Mouse (Mus musculus) forebrain, embryonic 14.5 days (tissue): ENCODE measurements around the gene Ifi27. TPM values are rescaled to one million over a fixed set of nuclear protein-coding genes. Genes with fewer than 3 reads are reported as not detected.
"Not testable (repeated sequence)": the region's sequence is repeated elsewhere in the genome, so short reads cannot be mapped to it uniquely, and the experiment has no call there.

Source experiments
- ATAC-seq: fragments of 200-750 bp; cut with Nextera tagmentation; 2 replicates; pipeline ENCODE4 v1.8.0; 2017; ENCODE audit warnings: mild to moderate bottlenecking, moderate library complexity
- DNase-seq: peaks from one replicate; pipeline ENCODE4 v3.0.0-alpha.2; 2015; ENCODE audit warnings: low spot score
- H3K27ac ChIP-seq: fragments of 300-500 bp; sonication (generic); 2 replicates; pipeline ENCODE4 v1.5.1; 2014; ENCODE audit warnings: low read depth, mild to moderate bottlenecking, control low read depth, low read length, moderate library complexity
- H3K27me3 ChIP-seq: fragments of 300-500 bp; sonication (generic); replicated peaks from 2 replicates; pipeline ENCODE4 v1.6.1; 2014; ENCODE audit warnings: low read length, control low read depth, mixed read lengths; ENCODE audit not compliant: control insufficient read depth, insufficient read depth
- H3K36me3 ChIP-seq: fragments of 300-500 bp; sonication (generic); 2 replicates; pipeline ENCODE4 v1.6.1; 2014; ENCODE audit warnings: low read length, control low read depth; ENCODE audit not compliant: control insufficient read depth, insufficient read depth
- H3K4me1 ChIP-seq: fragments of 300-500 bp; sonication (generic); 2 replicates; pipeline ENCODE4 v1.6.1; 2014; ENCODE audit warnings: antibody characterized with exemption, low read length, control low read depth; ENCODE audit not compliant: control insufficient read depth, insufficient read depth
- H3K4me2 ChIP-seq: fragments of 300-500 bp; sonication (generic); 2 replicates; pipeline ENCODE4 v1.6.1; 2014; ENCODE audit warnings: mild to moderate bottlenecking, control low read depth, low read length
- H3K4me3 ChIP-seq: fragments of 300-500 bp; sonication (generic); 2 replicates; pipeline ENCODE4 v1.5.1; 2014; ENCODE audit warnings: low read depth, low read length, control low read depth
- H3K9ac ChIP-seq: fragments of 300-500 bp; sonication (generic); 2 replicates; pipeline ENCODE4 v1.6.1; 2014; ENCODE audit warnings: mild to moderate bottlenecking, low read length, control low read depth, moderate library complexity
- H3K9me3 ChIP-seq: fragments of 300-500 bp; sonication (generic); replicated peaks from 2 replicates; pipeline ENCODE4 v1.6.1; 2016; ENCODE audit warnings: low read length, control low read depth, mixed read lengths; ENCODE audit not compliant: control insufficient read depth
- WGBS: fragments of 180-500 bp; shearing (Covaris S2); extraction: QIAGEN DNeasy Blood & Tissue Kit; methylation state at CpG from one replicate; pipeline ENCODE4 v1.1.7; 2014; 5-methylcytosine and 5-hydroxymethylcytosine counted together
- polyA plus RNA-seq: library from polyadenylated mRNA; unstranded; fragments of >200 nt; fragmentation: Nextera tagmentation; extraction: Ambion mirVana; gene quantifications from 2 replicates; pipeline ENCODE4 v1.2.1, GENCODE M21; 2014

Ifi27 gene
- polyA plus RNA-seq, 1 experiment from 2014 or later: 7.1 TPM

GRCm38 (mm10) chr12:103443524-103443923, 9.5 kb downstream of the Ifi27 start, which contains the start of gene Ifi27l2a:
Gene Ifi27l2a (minus strand): TSS chr12:103443680.
- no peak within 1 kb of the TSS for H3K4me2 ChIP-seq
- no peak within 1 kb of the TSS for H3K4me3 ChIP-seq
- WGBS: 58% methylated on average over 3 of the region's 3 CpGs
- H3K9ac ChIP-seq: no peak within 1 kb of the TSS
- DNase-seq (no peak), ATAC-seq (no peak)
- H3K36me3 ChIP-seq: no peaks in the 10 kb centered on the region
- no peak within 1 kb of the TSS for H3K27ac ChIP-seq
- H3K9me3 ChIP-seq: no peaks in the 10 kb centered on the region
- no peaks in the 10 kb centered on the region for H3K4me1 ChIP-seq
- H3K27me3 ChIP-seq: no peaks in the 10 kb centered on the region

GRCm38 (mm10) chr12:103444261-103444660, 10.2 kb downstream of the Ifi27 start:
- not testable (repeated sequence) for H3K27me3 ChIP-seq, H3K4me1 ChIP-seq, DNase-seq, ATAC-seq, H3K9me3 ChIP-seq, H3K4me2 ChIP-seq, H3K27ac ChIP-seq, H3K9ac ChIP-seq, H3K36me3 ChIP-seq, H3K4me3 ChIP-seq
- WGBS: 48% methylated on average over 6 of the region's 7 CpGs

GRCm38 (mm10) chr12:103445060-103445459, 11.0 kb downstream of the Ifi27 start:
- H3K9ac ChIP-seq: no peak overlapping the region
- H3K27me3 ChIP-seq: no peaks in the 10 kb centered on the region
- H3K36me3 ChIP-seq: no peaks in the 10 kb centered on the region
- 59% methylated on average over 3 of the region's 3 CpGs for WGBS
- H3K27ac ChIP-seq: no peak overlapping the region
- no peaks in the 10 kb centered on the region for H3K9me3 ChIP-seq
- H3K4me2 ChIP-seq: no peak overlapping the region
- no peaks in the 10 kb centered on the region for H3K4me1 ChIP-seq
- DNase-seq (no peak), ATAC-seq (no peak)
- no peak overlapping the region for H3K4me3 ChIP-seq

- DNase-seq (no peak), ATAC-seq (no peak)
- H3K27ac ChIP-seq: no peak overlapping the region
- no peaks in the 10 kb centered on the region for H3K4me1 ChIP-seq
- H3K4me3 ChIP-seq: no peak overlapping the region
- no peak overlapping the region for H3K9ac ChIP-seq
- H3K36me3 ChIP-seq: no peaks in the 10 kb centered on the region
- no peak overlapping the region for H3K4me2 ChIP-seq
- no peaks in the 10 kb centered on the region for H3K9me3 ChIP-seq
- H3K27me3 ChIP-seq: no peaks in the 10 kb centered on the region
These were observed 19.4 kb downstream of the Ifi27 start for GRCm38 (mm10) chr12:103453361-103453760.

GRCm38 (mm10) chr12:103456727-103457126, 22.7 kb downstream of the Ifi27 start:
- not testable (repeated sequence) for H3K4me2 ChIP-seq, H3K36me3 ChIP-seq, H3K27ac ChIP-seq, H3K27me3 ChIP-seq, H3K9ac ChIP-seq, ATAC-seq, H3K4me3 ChIP-seq, DNase-seq, H3K4me1 ChIP-seq, H3K9me3 ChIP-seq
- no CpG with 5 or more reads among the region's 1 CpGs for WGBS

- ATAC-seq (no peak), DNase-seq (no peak)
- WGBS: 75% methylated on average over 3 of the region's 3 CpGs
These were observed 23.1 kb downstream of the Ifi27 start, which contains the start of gene Ifi27l2b for GRCm38 (mm10) chr12:103457140-103457539. Gene Ifi27l2b (minus strand): TSS chr12:103457223.

GRCm38 (mm10) chr12:103474481-103474880, 40.5 kb downstream of the Ifi27 start:
- Histone ChIP-seq H3K27ac (no peak overlapping the region), H3K9me3 (no peaks in the 10 kb centered on the region), H3K9ac (no peak overlapping the region), H3K4me1 (no peaks in the 10 kb centered on the region), H3K4me3 (no peak overlapping the region), H3K36me3 (no peaks in the 10 kb centered on the region), H3K4me2 (no peak overlapping the region), H3K27me3 (no peaks in the 10 kb centered on the region)
- 67% methylated on average over 2 of the region's 2 CpGs for WGBS
- ATAC-seq (no peak), DNase-seq (no peak)

More at GRCm38 (mm10) chr12:103457140-103457539, 23.1 kb downstream of the Ifi27 start, which contains the start of gene Ifi27l2b:
- Histone ChIP-seq H3K27me3 (no peaks in the 10 kb centered on the region), H3K9ac (no peak within 1 kb of the TSS), H3K9me3 (no peaks in the 10 kb centered on the region), H3K4me3 (no peak within 1 kb of the TSS), H3K4me1 (no peaks in the 10 kb centered on the region), H3K4me2 (no peak within 1 kb of the TSS), H3K27ac (no peak within 1 kb of the TSS), H3K36me3 (no peaks in the 10 kb centered on the region)

- Histone ChIP-seq H3K4me3 (no peak overlapping the region), H3K36me3 (no peaks in the 10 kb centered on the region), H3K27me3 (no peaks in the 10 kb centered on the region), H3K9me3 (no peaks in the 10 kb centered on the region), H3K4me2 (no peak overlapping the region), H3K27ac (no peak overlapping the region), H3K4me1 (no peaks in the 10 kb centered on the region), H3K9ac (no peak overlapping the region)
- 97% methylated on average over 1 of the region's 1 CpGs for WGBS
- ATAC-seq: no peak
- no peak for DNase-seq
These were observed 42.9 kb downstream of the Ifi27 start for GRCm38 (mm10) chr12:103476779-103477389.

- Histone ChIP-seq H3K36me3 (no peaks in the 10 kb centered on the region), H3K4me2 (no peak overlapping the region), H3K4me3 (no peak overlapping the region), H3K27ac (no peak overlapping the region), H3K9ac (no peak overlapping the region), H3K4me1 (no peaks in the 10 kb centered on the region), H3K27me3 (no peaks in the 10 kb centered on the region), H3K9me3 (no peaks in the 10 kb centered on the region)
- 82% methylated on average over 7 of the region's 7 CpGs for WGBS
- DNase-seq (no peak), ATAC-seq (no peak)
These were observed 43.5 kb downstream of the Ifi27 start for GRCm38 (mm10) chr12:103477461-103478015.
